Mouse (Mus musculus): Measurements from ENCODE around the gene Car4.

- no peak for TF ChIP-seq POLR2A (IDR thresholded peaks at IDR 0.05; ENCODE audit: borderline replicate concordance, insufficient read depth, low read length)
- TF ChIP-seq CTCF (IDR thresholded peaks at IDR 0.05; ENCODE audit: borderline replicate concordance, insufficient read depth, low read depth, low read length) = no peak
These were observed 1.6 kb downstream of the Car4 start for GRCm38 (mm10) chr11:84959181-84959580.
